Mouse (Mus musculus) midbrain, postnatal 0 days (tissue): ENCODE data around the gene Setd6. TPM values are rescaled to one million over a fixed set of nuclear protein-coding genes. Genes with fewer than 3 reads are reported as not detected.

Experiments
- ATAC-seq: fragments of 200-750 bp; cut with Nextera tagmentation; 2 replicates; pipeline ENCODE4 v1.8.0; 2017; ENCODE audit warnings: moderate number of reproducible peaks, mild to moderate bottlenecking, moderate TSS enrichment, moderate library complexity; ENCODE audit not compliant: low FRiP score
- DNase-seq: peaks from one replicate; pipeline ENCODE4 v3.0.0-alpha.2; 2015; ENCODE audit warnings: low spot score
- H3K27ac ChIP-seq: fragments of 300-500 bp; sonication (generic); 2 replicates; pipeline ENCODE4 v1.5.1; 2014; ENCODE audit warnings: low read depth, mild to moderate bottlenecking, low read length, mixed read lengths
- H3K27me3 ChIP-seq: fragments of 300-500 bp; sonication (generic); 2 replicates; pipeline ENCODE4 v1.6.1; 2014; ENCODE audit warnings: low read length, control low read depth, mixed read lengths; ENCODE audit not compliant: insufficient read depth
- H3K36me3 ChIP-seq: fragments of 300-500 bp; sonication (generic); 2 replicates; pipeline ENCODE4 v1.6.1; 2014; ENCODE audit warnings: low read length, control low read depth, mixed read lengths; ENCODE audit not compliant: insufficient read depth
- H3K4me1 ChIP-seq: fragments of 300-500 bp; sonication (generic); 2 replicates; pipeline ENCODE4 v1.6.1; 2014; ENCODE audit warnings: mild to moderate bottlenecking, control low read depth, antibody characterized with exemption, low read length, mixed read lengths; ENCODE audit not compliant: insufficient read depth
- H3K4me2 ChIP-seq: fragments of 300-500 bp; sonication (generic); 2 replicates; pipeline ENCODE4 v1.6.1; 2014; ENCODE audit warnings: low read depth, mild to moderate bottlenecking, low read length, mixed read lengths; ENCODE audit not compliant: poor library complexity, severe bottlenecking
- H3K4me3 ChIP-seq: fragments of 300-500 bp; sonication (generic); 2 replicates; pipeline ENCODE4 v1.5.1; 2014; ENCODE audit warnings: low read depth, mild to moderate bottlenecking, low read length, moderate library complexity
- H3K9ac ChIP-seq: fragments of 300-500 bp; sonication (generic); replicated peaks from 2 replicates; pipeline ENCODE4 v1.6.1; 2014; ENCODE audit warnings: mild to moderate bottlenecking, low read length, moderate library complexity, mixed read lengths; ENCODE audit not compliant: poor library complexity, severe bottlenecking
- H3K9me3 ChIP-seq: fragments of 300-500 bp; sonication (generic); 2 replicates; pipeline ENCODE4 v1.6.1; 2016; ENCODE audit warnings: low read length, control low read depth
- CTCF ChIP-seq: IDR thresholded peaks from 2 replicates; pipeline ENCODE4 v1.5.1; 2016; ENCODE audit warnings: antibody characterized with exemption, mild to moderate bottlenecking
- WGBS: fragments of 180-500 bp; shearing (Covaris S2); extraction: QIAGEN DNeasy Blood & Tissue Kit; methylation state at CpG from one replicate; pipeline ENCODE4 v1.1.7; 2014; 5-methylcytosine and 5-hydroxymethylcytosine counted together
- polyA plus RNA-seq: library from polyadenylated mRNA; unstranded; fragments of >200 nt; fragmentation: Nextera tagmentation; extraction: Ambion mirVana; gene quantifications from 2 replicates; pipeline ENCODE4 v1.2.1, GENCODE M21; 2015
- total RNA-seq: library from RNA; depleted of rRNA; stranded (reverse); fragments of >200 nt; gene quantifications from 2 replicates; pipeline ENCODE4 v1.2.3, GENCODE M21; 2014; rRNA removed

Gene Setd6
- total RNA-seq: 15.7 and 23.6 TPM in 2 replicates
- polyA plus RNA-seq: 41.8 and 44.3 TPM in 2 replicates

- Histone ChIP-seq H3K27me3 (no peaks in the 10 kb centered on the region), H3K9me3 (no peaks in the 10 kb centered on the region), H3K9ac (peak within 1 kb of the TSS; percentile 68), H3K36me3 (peaks cover 43% of the 10 kb centered on the region), H3K4me1 (peaks cover 3% of the 10 kb centered on the region; the same call in 1 of the 2 replicates), H3K27ac (peak within 1 kb of the TSS; percentile 52), H3K4me2 (peak within 1 kb of the TSS; percentile 95), H3K4me3 (peak within 1 kb of the TSS; percentile 79)
- WGBS: 1% methylated on average over 68 of the region's 79 CpGs
- no peak for TF ChIP-seq CTCF
- ATAC-seq (peak; percentile 77), DNase-seq (peak; percentile 93)
Observed at GRCm38 (mm10) chr8:95715676-95716531, at the start of gene Setd6. Setd6 (plus strand) TSS chr8:95715881.

GRCm38 (mm10) chr8:95668163-95668958, 47.3 kb upstream of the Setd6 start:
- ATAC-seq: no peak
- WGBS: 45% methylated on average over 8 of the region's 8 CpGs
- no peak for DNase-seq

GRCm38 (mm10) chr8:95669967-95670366, 45.7 kb upstream of the Setd6 start:
- 83% methylated on average over 2 of the region's 2 CpGs for WGBS
- TF ChIP-seq CTCF: no peak

More at GRCm38 (mm10) chr8:95668163-95668958, 47.3 kb upstream of the Setd6 start:
- H3K36me3 ChIP-seq: no peaks in the 10 kb centered on the region
- H3K27me3 ChIP-seq: no peaks in the 10 kb centered on the region
- no peaks in the 10 kb centered on the region for H3K9me3 ChIP-seq
- no peak for TF ChIP-seq CTCF
- H3K4me1 ChIP-seq: no peaks in the 10 kb centered on the region
- no peak overlapping the region for H3K9ac ChIP-seq
- H3K27ac ChIP-seq: no peak overlapping the region
- H3K4me2 ChIP-seq: no peak overlapping the region
- H3K4me3 ChIP-seq: no peak overlapping the region

DNA sequence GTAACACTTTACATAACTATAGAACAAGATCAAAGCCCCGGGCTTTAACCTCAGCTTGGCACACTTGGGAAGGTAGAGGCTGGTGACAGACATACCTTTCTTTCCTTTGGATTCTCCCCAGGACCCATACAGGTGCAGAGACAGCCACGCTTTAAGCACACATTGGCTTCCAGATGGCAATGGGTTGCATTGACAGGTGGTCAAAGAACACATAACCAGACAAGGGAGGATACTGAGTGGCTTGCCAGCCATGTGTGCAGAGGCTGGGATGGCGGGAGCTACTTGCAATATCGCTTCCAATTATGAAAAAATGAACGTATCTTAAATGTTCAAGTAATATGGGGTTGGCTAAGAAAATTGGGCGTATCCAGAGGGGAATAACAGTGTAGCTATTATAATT, 43.8 kb upstream of the Setd6 start:
- Histone ChIP-seq H3K9me3 (no peaks in the 10 kb centered on the region), H3K4me3 (no peak overlapping the region), H3K27me3 (no peaks in the 10 kb centered on the region)

More at GRCm38 (mm10) chr8:95669967-95670366, 45.7 kb upstream of the Setd6 start:
- Histone ChIP-seq H3K9me3 (no peaks in the 10 kb centered on the region), H3K4me1 (no peaks in the 10 kb centered on the region), H3K9ac (no peak overlapping the region), H3K27ac (no peak overlapping the region), H3K4me2 (no peak overlapping the region), H3K36me3 (no peaks in the 10 kb centered on the region), H3K4me3 (no peak overlapping the region), H3K27me3 (no peaks in the 10 kb centered on the region)
- no peak for ATAC-seq
- DNase-seq: no peak

DNA sequence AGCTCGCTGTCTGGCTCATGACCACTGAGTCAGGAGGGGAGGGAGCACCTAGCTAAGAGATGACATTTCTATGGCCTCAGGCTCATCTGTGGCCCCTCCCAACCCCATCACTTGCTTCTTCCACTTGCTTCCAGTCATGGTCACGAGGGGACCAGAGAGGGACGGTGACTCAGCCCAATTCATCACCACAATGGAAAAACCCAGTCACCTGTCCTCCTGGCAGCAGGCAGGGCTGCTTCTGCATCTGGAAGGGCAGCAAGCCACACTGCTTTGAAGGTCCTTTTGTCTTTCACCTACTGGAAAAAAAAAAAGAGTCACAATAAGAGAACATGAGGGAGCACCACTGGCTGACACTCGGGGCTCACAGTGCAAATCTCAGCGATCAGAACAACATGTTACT, 42.9 kb upstream of the Setd6 start:
- H3K9me3 ChIP-seq: no peaks in the 10 kb centered on the region
- no peak for ATAC-seq
- 86% methylated on average over 5 of the region's 5 CpGs for WGBS
- no peaks in the 10 kb centered on the region for H3K27me3 ChIP-seq
- no peaks in the 10 kb centered on the region for H3K36me3 ChIP-seq
- no peaks in the 10 kb centered on the region for H3K4me1 ChIP-seq
- no peak for TF ChIP-seq CTCF
- no peak overlapping the region for H3K4me3 ChIP-seq
- H3K4me2 ChIP-seq: no peak overlapping the region
- no peak overlapping the region for H3K27ac ChIP-seq
- no peak overlapping the region for H3K9ac ChIP-seq
- DNase-seq: no peak

More for the DNA sequence above, 43.8 kb upstream of the Setd6 start:
- Histone ChIP-seq H3K9ac (no peak overlapping the region), H3K4me2 (no peak overlapping the region), H3K27ac (no peak overlapping the region), H3K36me3 (no peaks in the 10 kb centered on the region), H3K4me1 (no peaks in the 10 kb centered on the region)
- ATAC-seq (no peak), DNase-seq (no peak)
- WGBS: 87% methylated on average over 6 of the region's 6 CpGs
- no peak for TF ChIP-seq CTCF
